Mouse (Mus musculus) heart, adult 8-10 months (tissue): Measurements from ENCODE around the gene BC048507. TPM values are rescaled to one million over a fixed set of nuclear protein-coding genes. Genes with fewer than 3 reads are reported as not detected.

Experiments used
- total RNA-seq, 4 experiments: library from RNA; stranded (reverse); gene quantifications; 2 replicates each; pipeline ENCODE4 v1.2.4; 2022

BC048507 gene
- total RNA-seq, 4 experiments from 2014 or later: 0.47 TPM; not detected in 3

Other genes starting within 250 kb of the BC048507 start
- gene Gm49345, start 225.6 kb upstream of the BC048507 start, total RNA-seq: 1 to 10 TPM in 1 of 4 experiments, under 1 TPM in 3; 0.33 to 2.4 (median 0.39) TPM
- 1 to 10 TPM; 3.9 to 5.5 (median 5.0) TPM for gene Zfp729a, start 225.5 kb upstream of the BC048507 start, total RNA-seq
- gene Zfp738, start 176.3 kb upstream of the BC048507 start, total RNA-seq: 1 to 10 TPM; 3.6 to 6.2 (median 4.6) TPM
- 1 to 10 TPM; 5.2 to 6.5 (median 5.7) TPM for gene Zfp65, start 134.2 kb upstream of the BC048507 start, total RNA-seq
- gene Zfp85, start 108.1 kb upstream of the BC048507 start, total RNA-seq: 1 to 10 TPM; 2.0 to 2.5 (median 2.3) TPM
- 1 to 10 TPM in 3 of 4 experiments, under 1 TPM in 1; 1.00 to 2.0 (median 1.5) TPM for gene Zfp493, start 83.6 kb upstream of the BC048507 start, total RNA-seq
- 1 to 10 TPM; 1.3 to 2.9 (median 2.2) TPM for gene Zfp273, start 49.6 kb upstream of the BC048507 start, total RNA-seq
- gene Gm10037, start 32.2 kb upstream of the BC048507 start, total RNA-seq: under 1 TPM in 3 of 4 experiments, not detected in 1; 0.66 to 0.75 (median 0.72) TPM